Mouse (Mus musculus): ENCODE data around the gene Ppara. TPM values are rescaled to one million over a fixed set of nuclear protein-coding genes. Genes with fewer than 3 reads are reported as not detected.

The Ppara gene
- polyA plus RNA-seq, 3 experiments from 2014 or later = not detected

Other genes with a start within 250 kb of the Ppara start
- gene 7530416G11Rik, start 231.8 kb upstream of the Ppara start, polyA plus RNA-seq (2017; shearing (Covaris generic)) = not detected
- not detected for gene Wnt7b, start 152.5 kb upstream of the Ppara start, polyA plus RNA-seq (2017; shearing (Covaris generic))
- 10 to 100 TPM; 39.1 to 46.6 (median 43.7) TPM for gene Cdpf1, start 76.7 kb downstream of the Ppara start, polyA plus RNA-seq (2017; shearing (Covaris generic))
- gene Pkdrej, start 86.8 kb downstream of the Ppara start, polyA plus RNA-seq (2017; shearing (Covaris generic)) = not detected
- 10 to 100 TPM; 10.6 to 13.3 (median 12.6) TPM for gene Ttc38, start 97.3 kb downstream of the Ppara start, polyA plus RNA-seq (2017; shearing (Covaris generic))
- 10 to 100 TPM in 1 of 3 experiments, 1 to 10 TPM in 2; 2.5 to 20.7 (median 2.9) TPM for gene Gtse1, start 124.8 kb downstream of the Ppara start, polyA plus RNA-seq (2017; shearing (Covaris generic))
- 10 to 100 TPM; 18.7 to 47.2 (median 39.6) TPM for gene Trmu, start 144.3 kb downstream of the Ppara start, polyA plus RNA-seq (2017; shearing (Covaris generic))

Measured in inflammation-experienced regulatory T-cells, adult 6 months (primary cell).